Mouse (Mus musculus) kidney, embryonic 15.5 days (tissue): ENCODE results near the gene Spindoc. TPM values are rescaled to one million over a fixed set of nuclear protein-coding genes. Genes with fewer than 3 reads are reported as not detected.

Experiments used
- ATAC-seq: fragments of 200-750 bp; cut with Nextera tagmentation; replicated peaks from 2 replicates; pipeline ENCODE4 v1.8.0; 2017; ENCODE audit warnings: moderate TSS enrichment; ENCODE audit not compliant: low FRiP score
- H3K27ac ChIP-seq: fragments of 300-500 bp; sonication (generic); 2 replicates; pipeline ENCODE4 v1.5.1; 2015; ENCODE audit warnings: mild to moderate bottlenecking, inconsistent platforms
- H3K27me3 ChIP-seq: fragments of 300-500 bp; sonication (generic); 2 replicates; pipeline ENCODE4 v1.6.1; 2015; ENCODE audit warnings: inconsistent platforms
- H3K36me3 ChIP-seq: fragments of 300-500 bp; sonication (generic); 2 replicates; pipeline ENCODE4 v1.6.1; 2015; ENCODE audit warnings: inconsistent platforms
- H3K4me1 ChIP-seq: fragments of 300-500 bp; sonication (generic); 2 replicates; pipeline ENCODE4 v1.6.1; 2015; ENCODE audit warnings: inconsistent platforms
- H3K4me2 ChIP-seq: fragments of 300-500 bp; sonication (generic); 2 replicates; pipeline ENCODE4 v1.6.1; 2015; ENCODE audit warnings: moderate library complexity, mild to moderate bottlenecking, inconsistent platforms
- H3K4me3 ChIP-seq: fragments of 300-500 bp; sonication (generic); replicated peaks from 2 replicates; pipeline ENCODE4 v1.5.1; 2015; ENCODE audit warnings: mild to moderate bottlenecking, inconsistent platforms
- H3K9ac ChIP-seq: fragments of 300-500 bp; sonication (generic); 2 replicates; pipeline ENCODE4 v1.6.1; 2015; ENCODE audit warnings: mild to moderate bottlenecking, inconsistent platforms
- H3K9me3 ChIP-seq: fragments of 300-500 bp; sonication (generic); replicated peaks from 2 replicates; pipeline ENCODE4 v1.6.1; 2016; ENCODE audit warnings: inconsistent platforms
- WGBS: fragments of 180-500 bp; shearing (Covaris S2); methylation state at CpG from one replicate; pipeline ENCODE4 v1.1.7; 2015; ENCODE audit warnings: mixed read lengths; 5-methylcytosine and 5-hydroxymethylcytosine counted together
- polyA plus RNA-seq: library from polyadenylated mRNA; unstranded; fragments of >200 nt; fragmentation: Nextera tagmentation; extraction: Ambion mirVana; gene quantifications from 2 replicates; pipeline ENCODE4 v1.2.1, GENCODE M21; 2015

Spindoc gene
- 31.5 and 33.9 TPM in 2 replicates for polyA plus RNA-seq

- H3K27ac ChIP-seq: peak within 1 kb of the TSS; percentile 95
- no peaks in the 10 kb centered on the region for H3K27me3 ChIP-seq
- H3K9ac ChIP-seq: peak within 1 kb of the TSS; percentile 90
- peak within 1 kb of the TSS; percentile 79 for H3K4me3 ChIP-seq
- peaks cover 34% of the 10 kb centered on the region for H3K4me1 ChIP-seq
- H3K9me3 ChIP-seq: peaks cover 5% of the 10 kb centered on the region; the same call in 1 of the 2 replicates
- H3K4me2 ChIP-seq: peak within 1 kb of the TSS; percentile 84
- H3K36me3 ChIP-seq: peaks cover 14% of the 10 kb centered on the region
- under 1% methylated on average over 52 of the region's 52 CpGs for WGBS
- peak; percentile 99 for ATAC-seq
Observed at GRCm38 (mm10) chr19:7382903-7383865, at the start of gene Spindoc. Gene Spindoc, minus strand, starts transcription at chr19:7382994.

- Histone ChIP-seq H3K4me1 (peaks cover 47% of the 10 kb centered on the region), H3K4me2 (no peak overlapping the region), H3K4me3 (no peak overlapping the region), H3K27ac (no peak overlapping the region), H3K36me3 (peaks cover 89% of the 10 kb centered on the region), H3K9me3 (no peaks in the 10 kb centered on the region), H3K9ac (no peak overlapping the region), H3K27me3 (no peaks in the 10 kb centered on the region)
- ATAC-seq: no peak
- WGBS: 48% methylated on average over 3 of the region's 3 CpGs
Observed at GRCm38 (mm10) chr19:7425398-7425775, 42.6 kb upstream of the Spindoc start.

GRCm38 (mm10) chr19:7424590-7425397 is 42.0 kb upstream of the Spindoc start:
- Histone ChIP-seq H3K4me2 (no peak overlapping the region), H3K36me3 (peaks cover 92% of the 10 kb centered on the region), H3K4me3 (no peak overlapping the region), H3K9me3 (no peaks in the 10 kb centered on the region), H3K27me3 (no peaks in the 10 kb centered on the region), H3K4me1 (peaks cover 53% of the 10 kb centered on the region), H3K9ac (no peak overlapping the region), H3K27ac (0 out of 2 replicates have a peak overlapping the region, but pooled peaks have one; percentile 18)
- WGBS: 69% methylated on average over 8 of the region's 8 CpGs
- ATAC-seq: no peak

DNA sequence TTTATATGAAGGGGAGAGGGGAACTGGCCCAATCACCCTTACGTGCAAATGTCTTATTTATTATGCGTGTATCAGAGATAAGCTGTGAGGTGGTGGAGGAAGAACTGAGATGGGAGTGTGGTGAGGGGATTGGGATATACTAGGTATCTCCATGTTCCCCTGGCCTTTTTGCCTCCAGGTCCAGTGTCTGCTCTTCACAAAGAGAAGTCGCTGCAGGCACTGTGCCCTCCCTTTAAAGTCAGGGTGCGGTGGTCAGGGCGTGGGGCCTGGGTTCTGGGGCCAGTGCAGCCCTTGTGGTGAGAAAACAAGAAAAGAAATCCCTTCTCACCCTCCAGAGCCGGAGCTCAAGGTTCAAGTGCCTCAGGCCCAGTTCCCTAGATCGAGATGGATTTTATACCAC is 41.3 kb upstream of the Spindoc start:
- ATAC-seq: no peak
- Histone ChIP-seq H3K27me3 (no peaks in the 10 kb centered on the region), H3K27ac (0 out of 2 replicates have a peak overlapping the region, but pooled peaks have one; percentile 80), H3K4me3 (no peak overlapping the region), H3K4me1 (peaks cover 59% of the 10 kb centered on the region), H3K9me3 (no peaks in the 10 kb centered on the region), H3K36me3 (peaks cover 89% of the 10 kb centered on the region), H3K9ac (no peak overlapping the region), H3K4me2 (no peak overlapping the region)
- WGBS: 71% methylated on average over 7 of the region's 7 CpGs

DNA sequence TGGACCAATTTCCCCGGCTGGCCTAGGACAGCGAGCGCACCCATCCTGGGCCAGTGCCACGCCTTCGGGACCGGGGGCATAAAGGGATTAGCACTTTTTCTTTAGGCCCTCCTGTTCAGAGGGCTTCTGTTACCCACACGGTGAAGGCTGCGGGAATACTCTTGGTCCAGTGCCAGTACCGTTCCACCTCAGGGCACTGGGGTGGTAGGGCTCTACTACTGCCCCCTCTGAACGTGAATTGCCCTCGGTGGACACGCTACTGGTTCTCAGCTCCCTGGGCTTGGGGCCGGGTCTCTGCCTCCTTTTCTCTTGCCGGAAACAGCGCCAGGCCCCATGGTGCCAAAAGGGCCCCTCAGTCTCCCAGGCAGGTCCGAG is 40.8 kb upstream of the Spindoc start:
- 28% methylated on average over 16 of the region's 16 CpGs for WGBS
- no peaks in the 10 kb centered on the region for H3K27me3 ChIP-seq
- peaks cover 84% of the 10 kb centered on the region for H3K36me3 ChIP-seq
- 0 out of 2 replicates have a peak overlapping the region, but pooled peaks have one; percentile 17 for H3K9ac ChIP-seq
- no peak; the same call in 1 of the 2 replicates for ATAC-seq
- H3K4me2 ChIP-seq: peak overlapping the region; percentile 49
- H3K4me3 ChIP-seq: peak overlapping the region; percentile 11
- peaks cover 64% of the 10 kb centered on the region for H3K4me1 ChIP-seq
- H3K27ac ChIP-seq: peak overlapping the region; percentile 80
- no peaks in the 10 kb centered on the region for H3K9me3 ChIP-seq

- Histone ChIP-seq H3K4me3 (peak overlapping the region; percentile 11), H3K4me2 (peak overlapping the region; percentile 49), H3K27ac (peak overlapping the region; percentile 80), H3K27me3 (no peaks in the 10 kb centered on the region), H3K9me3 (no peaks in the 10 kb centered on the region), H3K9ac (peak overlapping the region; percentile 17; the same call in 1 of the 2 replicates), H3K36me3 (peaks cover 79% of the 10 kb centered on the region), H3K4me1 (peaks cover 69% of the 10 kb centered on the region)
- ATAC-seq: peak; percentile 61
- WGBS: 17% methylated on average over 51 of the region's 51 CpGs
Observed at GRCm38 (mm10) chr19:7423028-7423655, 40.3 kb upstream of the Spindoc start.

DNA sequence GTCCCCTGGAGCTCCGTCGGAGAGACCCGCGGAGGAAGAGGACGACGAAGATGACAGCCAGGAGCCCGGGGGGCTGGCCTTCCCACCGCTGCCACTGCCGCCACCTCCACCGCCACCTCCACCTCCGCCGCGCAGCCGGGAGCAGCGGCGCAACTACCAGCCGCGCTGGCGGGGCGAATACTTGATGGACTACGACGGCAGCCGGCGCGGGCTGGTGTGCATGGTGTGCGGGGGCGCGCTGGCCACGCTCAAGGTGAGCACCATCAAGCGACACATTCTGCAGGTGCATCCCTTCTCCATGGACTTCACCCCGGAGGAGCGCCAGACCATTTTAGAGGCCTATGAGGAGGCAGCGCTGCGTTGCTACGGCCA is 39.8 kb upstream of the Spindoc start:
- 10% methylated on average over 35 of the region's 35 CpGs for WGBS
- H3K4me2 ChIP-seq: peak overlapping the region; percentile 49
- H3K9me3 ChIP-seq: no peaks in the 10 kb centered on the region
- ATAC-seq: no peak
- H3K36me3 ChIP-seq: peaks cover 74% of the 10 kb centered on the region
- peak overlapping the region; percentile 11 for H3K4me3 ChIP-seq
- H3K27ac ChIP-seq: peak overlapping the region; percentile 80
- no peaks in the 10 kb centered on the region for H3K27me3 ChIP-seq
- H3K9ac ChIP-seq: peak overlapping the region; percentile 17; the same call in 1 of the 2 replicates
- H3K4me1 ChIP-seq: peaks cover 69% of the 10 kb centered on the region

DNA sequence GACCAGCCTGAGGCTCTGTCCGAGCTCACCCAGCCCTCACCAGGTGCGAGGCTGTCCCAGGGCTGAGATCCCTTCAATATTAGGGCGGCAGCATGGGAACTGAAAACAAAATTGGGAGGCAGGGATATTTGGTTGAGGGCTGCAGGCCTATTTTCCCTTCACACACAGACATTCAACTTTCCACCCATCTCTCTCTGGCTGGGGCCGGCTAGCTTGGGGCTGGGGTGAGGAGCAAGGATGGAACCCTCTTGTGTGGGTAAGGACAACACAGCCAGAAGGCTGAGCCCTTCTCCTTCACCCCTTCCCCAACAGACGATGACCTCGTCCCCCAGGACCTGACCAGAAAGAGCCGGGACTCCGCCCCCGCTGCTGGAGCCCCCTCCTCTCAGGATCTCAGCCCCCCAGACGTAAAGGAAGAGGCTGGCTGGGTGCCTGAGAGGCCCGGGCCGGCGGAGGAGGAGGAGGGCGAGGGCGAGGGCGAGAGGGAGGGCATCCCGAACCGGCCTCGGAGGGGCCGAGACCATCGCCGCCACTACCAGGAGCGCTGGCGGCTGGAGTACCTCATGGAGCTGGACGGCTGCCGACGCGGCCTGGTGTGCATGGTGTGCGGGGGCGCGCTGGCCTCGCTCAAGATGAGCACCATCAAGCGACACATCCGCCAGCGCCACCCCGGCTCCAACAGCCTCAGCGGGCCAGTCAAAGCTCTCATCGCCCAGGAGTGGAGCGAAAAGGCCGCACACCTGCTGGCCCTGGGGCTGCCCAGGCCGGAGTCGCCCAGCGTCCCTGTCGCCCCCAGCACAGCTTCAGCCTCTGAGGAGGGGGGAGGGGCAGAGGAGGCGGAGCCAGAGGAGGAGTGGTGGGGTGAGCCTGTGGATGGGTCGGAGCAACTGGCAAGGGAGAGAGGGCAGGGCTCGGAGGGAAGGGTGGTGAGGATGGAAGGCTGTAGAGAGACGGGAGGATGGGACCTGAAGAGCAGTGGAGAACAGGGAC is 39.1 kb upstream of the Spindoc start:
- H3K27ac ChIP-seq: peak overlapping the region; percentile 59
- H3K9me3 ChIP-seq: no peaks in the 10 kb centered on the region
- peaks cover 67% of the 10 kb centered on the region for H3K36me3 ChIP-seq
- H3K4me1 ChIP-seq: peaks cover 69% of the 10 kb centered on the region
- 11% methylated on average over 48 of the region's 48 CpGs for WGBS
- peak overlapping the region; percentile 49 for H3K4me2 ChIP-seq
- no peak overlapping the region for H3K9ac ChIP-seq
- peak overlapping the region; percentile 11 for H3K4me3 ChIP-seq
- no peaks in the 10 kb centered on the region for H3K27me3 ChIP-seq
- ATAC-seq: peak; percentile 30

GRCm38 (mm10) chr19:7420841-7421601 is 38.2 kb upstream of the Spindoc start:
- Histone ChIP-seq H3K36me3 (peaks cover 59% of the 10 kb centered on the region), H3K4me1 (peaks cover 76% of the 10 kb centered on the region)

DNA sequence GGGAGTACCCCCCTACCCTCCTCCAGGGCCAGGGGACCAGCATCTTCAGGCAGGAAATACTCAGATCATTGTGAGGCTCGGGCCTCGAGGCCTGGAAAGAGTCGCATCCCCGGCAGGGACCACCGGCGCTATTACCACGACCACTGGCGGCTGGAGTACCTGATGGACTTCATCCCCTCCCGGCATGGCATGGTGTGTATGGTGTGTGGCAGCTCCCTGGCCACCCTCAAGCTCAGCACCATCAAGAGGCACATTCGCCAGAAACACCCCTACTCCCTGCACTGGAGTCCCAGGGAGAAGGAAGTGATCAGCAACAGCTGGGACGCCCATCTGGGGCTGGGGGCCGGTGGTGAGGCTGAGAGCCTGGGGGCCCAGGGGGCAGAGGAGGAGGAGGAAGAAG is 37.3 kb upstream of the Spindoc start:
- 61% methylated on average over 12 of the region's 12 CpGs for WGBS
- peak overlapping the region; percentile 75; the same call in 1 of the 2 replicates for H3K4me2 ChIP-seq

More at GRCm38 (mm10) chr19:7420841-7421601, 38.2 kb upstream of the Spindoc start:
- 62% methylated on average over 27 of the region's 27 CpGs for WGBS
- H3K9me3 ChIP-seq: no peaks in the 10 kb centered on the region
- no peak for ATAC-seq
- H3K9ac ChIP-seq: no peak overlapping the region
- H3K27me3 ChIP-seq: no peaks in the 10 kb centered on the region
- H3K4me3 ChIP-seq: no peak overlapping the region
- H3K4me2 ChIP-seq: peak overlapping the region; percentile 49
- H3K27ac ChIP-seq: peak overlapping the region; percentile 59; the same call in 1 of the 2 replicates

More for the DNA sequence above, 37.3 kb upstream of the Spindoc start:
- Histone ChIP-seq H3K27me3 (no peaks in the 10 kb centered on the region), H3K4me3 (no peak overlapping the region), H3K9ac (0 out of 2 replicates have a peak overlapping the region, but pooled peaks have one; percentile 5), H3K4me1 (peaks cover 84% of the 10 kb centered on the region), H3K27ac (no peak overlapping the region), H3K36me3 (peaks cover 50% of the 10 kb centered on the region), H3K9me3 (no peaks in the 10 kb centered on the region)
- no peak for ATAC-seq
